Mouse (Mus musculus) hindbrain, embryonic 15.5 days (tissue): ENCODE data around the gene Herc4. TPM values are rescaled to one million over a fixed set of nuclear protein-coding genes. Genes with fewer than 3 reads are reported as not detected.

ENCODE experiments used
- ATAC-seq: fragments of 200-750 bp; cut with Nextera tagmentation; 2 replicates; pipeline ENCODE4 v1.8.0; 2017; ENCODE audit warnings: low read depth, moderate number of reproducible peaks, moderate TSS enrichment; ENCODE audit not compliant: low FRiP score
- H3K27ac ChIP-seq: fragments of 300-500 bp; sonication (generic); replicated peaks from 2 replicates; pipeline ENCODE4 v1.5.1; 2015; ENCODE audit warnings: mild to moderate bottlenecking, inconsistent platforms
- H3K27me3 ChIP-seq: fragments of 300-500 bp; sonication (generic); 2 replicates; pipeline ENCODE4 v1.6.1; 2015; ENCODE audit warnings: control low read depth, inconsistent platforms
- H3K36me3 ChIP-seq: fragments of 300-500 bp; sonication (generic); 2 replicates; pipeline ENCODE4 v1.6.1; 2015; ENCODE audit warnings: control low read depth, inconsistent platforms
- H3K4me1 ChIP-seq: fragments of 300-500 bp; sonication (generic); replicated peaks from 2 replicates; pipeline ENCODE4 v1.6.1; 2015; ENCODE audit warnings: control low read depth, inconsistent platforms
- H3K4me2 ChIP-seq: fragments of 300-500 bp; sonication (generic); 2 replicates; pipeline ENCODE4 v1.6.1; 2015; ENCODE audit warnings: moderate library complexity, mild to moderate bottlenecking, inconsistent platforms
- H3K4me3 ChIP-seq: fragments of 300-500 bp; sonication (generic); 2 replicates; pipeline ENCODE4 v1.5.1; 2015; ENCODE audit warnings: mild to moderate bottlenecking, inconsistent platforms
- H3K9ac ChIP-seq: fragments of 300-500 bp; sonication (generic); 2 replicates; pipeline ENCODE4 v1.6.1; 2015; ENCODE audit warnings: inconsistent platforms
- H3K9me3 ChIP-seq: fragments of 300-500 bp; sonication (generic); 2 replicates; pipeline ENCODE4 v1.6.1; 2016; ENCODE audit warnings: control low read depth, inconsistent platforms
- WGBS: fragments of 180-500 bp; shearing (Covaris S2); methylation state at CpG from one replicate; pipeline ENCODE4 v1.1.7; 2015; 5-methylcytosine and 5-hydroxymethylcytosine counted together
- polyA plus RNA-seq: library from polyadenylated mRNA; unstranded; fragments of >200 nt; fragmentation: Nextera tagmentation; extraction: Ambion mirVana; gene quantifications from 2 replicates; pipeline ENCODE4 v1.2.1, GENCODE M21; 2015

The Herc4 gene
- polyA plus RNA-seq, 1 experiment from 2014 or later, result 27.5 TPM

GRCm38 (mm10) chr10:63258696-63259095 is 15.1 kb downstream of the Herc4 start:
- Histone ChIP-seq H3K4me2 (no peak overlapping the region), H3K27ac (no peak overlapping the region), H3K9ac (no peak overlapping the region), H3K36me3 (no peaks in the 10 kb centered on the region), H3K4me3 (no peak overlapping the region), H3K4me1 (no peaks in the 10 kb centered on the region), H3K9me3 (no peaks in the 10 kb centered on the region), H3K27me3 (no peaks in the 10 kb centered on the region)
- no peak for ATAC-seq
- WGBS, result 82% methylated on average over 3 of the region's 3 CpGs

GRCm38 (mm10) chr10:63259340-63259739 is 15.7 kb downstream of the Herc4 start:
- Histone ChIP-seq H3K9ac (no peak overlapping the region), H3K4me2 (no peak overlapping the region), H3K27me3 (no peaks in the 10 kb centered on the region), H3K4me3 (no peak overlapping the region), H3K4me1 (no peaks in the 10 kb centered on the region), H3K9me3 (no peaks in the 10 kb centered on the region), H3K27ac (no peak overlapping the region), H3K36me3 (no peaks in the 10 kb centered on the region)
- WGBS, result 89% methylated on average over 3 of the region's 3 CpGs
- no peak for ATAC-seq

- Histone ChIP-seq H3K4me3 (no peak overlapping the region), H3K4me1 (no peaks in the 10 kb centered on the region), H3K9me3 (no peaks in the 10 kb centered on the region), H3K36me3 (peaks cover 24% of the 10 kb centered on the region), H3K4me2 (no peak overlapping the region), H3K9ac (no peak overlapping the region), H3K27ac (no peak overlapping the region), H3K27me3 (no peaks in the 10 kb centered on the region)
- no peak for ATAC-seq
- WGBS, result 93% methylated on average over 2 of the region's 2 CpGs
Observed at GRCm38 (mm10) chr10:63267941-63268340, 24.3 kb downstream of the Herc4 start.

GRCm38 (mm10) chr10:63272401-63272800 is 28.8 kb downstream of the Herc4 start:
- H3K9ac ChIP-seq, result no peak overlapping the region
- H3K4me1 ChIP-seq, result no peaks in the 10 kb centered on the region
- H3K36me3 ChIP-seq, result peaks cover 29% of the 10 kb centered on the region
- no peaks in the 10 kb centered on the region for H3K27me3 ChIP-seq
- H3K27ac ChIP-seq, result no peak overlapping the region
- H3K4me2 ChIP-seq, result no peak overlapping the region
- no peak for ATAC-seq
- no peak overlapping the region for H3K4me3 ChIP-seq
- H3K9me3 ChIP-seq, result no peaks in the 10 kb centered on the region

GRCm38 (mm10) chr10:63272868-63273267 is 29.3 kb downstream of the Herc4 start:
- Histone ChIP-seq H3K36me3 (peaks cover 34% of the 10 kb centered on the region), H3K27ac (no peak overlapping the region), H3K27me3 (no peaks in the 10 kb centered on the region), H3K4me1 (no peaks in the 10 kb centered on the region), H3K4me3 (no peak overlapping the region), H3K9ac (no peak overlapping the region), H3K4me2 (no peak overlapping the region), H3K9me3 (no peaks in the 10 kb centered on the region)
- WGBS, result 97% methylated on average over 5 of the region's 5 CpGs
- ATAC-seq, result no peak

GRCm38 (mm10) chr10:63277010-63277409 is 33.4 kb downstream of the Herc4 start:
- Histone ChIP-seq H3K4me3 (no peak overlapping the region), H3K4me1 (no peaks in the 10 kb centered on the region), H3K4me2 (no peak overlapping the region), H3K9ac (no peak overlapping the region), H3K27me3 (no peaks in the 10 kb centered on the region), H3K27ac (no peak overlapping the region), H3K9me3 (no peaks in the 10 kb centered on the region), H3K36me3 (peaks cover 38% of the 10 kb centered on the region)
- ATAC-seq, result no peak
- 98% methylated on average over 3 of the region's 3 CpGs for WGBS

GRCm38 (mm10) chr10:63279851-63280250 is 36.2 kb downstream of the Herc4 start:
- Histone ChIP-seq H3K27me3 (no peaks in the 10 kb centered on the region), H3K36me3 (peaks cover 38% of the 10 kb centered on the region), H3K9ac (no peak overlapping the region), H3K4me1 (no peaks in the 10 kb centered on the region), H3K27ac (no peak overlapping the region), H3K4me2 (no peak overlapping the region), H3K4me3 (no peak overlapping the region), H3K9me3 (no peaks in the 10 kb centered on the region)
- WGBS, result 95% methylated on average over 3 of the region's 3 CpGs
- ATAC-seq, result no peak

GRCm38 (mm10) chr10:63282417-63282816 is 38.8 kb downstream of the Herc4 start:
- Histone ChIP-seq H3K27me3 (no peaks in the 10 kb centered on the region), H3K4me2 (no peak overlapping the region), H3K4me3 (no peak overlapping the region), H3K27ac (no peak overlapping the region), H3K36me3 (peaks cover 44% of the 10 kb centered on the region), H3K9ac (no peak overlapping the region), H3K4me1 (no peaks in the 10 kb centered on the region), H3K9me3 (no peaks in the 10 kb centered on the region)
- ATAC-seq, result no peak
- WGBS, result 91% methylated on average over 4 of the region's 4 CpGs

- Histone ChIP-seq H3K9me3 (no peaks in the 10 kb centered on the region), H3K36me3 (peaks cover 44% of the 10 kb centered on the region), H3K4me3 (no peak overlapping the region), H3K27ac (no peak overlapping the region), H3K27me3 (no peaks in the 10 kb centered on the region), H3K9ac (no peak overlapping the region), H3K4me1 (no peaks in the 10 kb centered on the region), H3K4me2 (no peak overlapping the region)
- whole genome bisulfite sequencing, result 91% methylated on average over 7 of the region's 7 CpGs
- no peak for ATAC-seq
Observed at GRCm38 (mm10) chr10:63282846-63283245, 39.2 kb downstream of the Herc4 start.

- 94% methylated on average over 2 of the region's 2 CpGs for WGBS
- Histone ChIP-seq H3K27me3 (no peaks in the 10 kb centered on the region), H3K36me3 (peaks cover 32% of the 10 kb centered on the region), H3K27ac (no peak overlapping the region), H3K4me1 (no peaks in the 10 kb centered on the region), H3K9ac (no peak overlapping the region), H3K4me2 (no peak overlapping the region), H3K9me3 (no peaks in the 10 kb centered on the region), H3K4me3 (no peak overlapping the region)
- no peak for ATAC-seq
Observed at GRCm38 (mm10) chr10:63302356-63302755, 58.7 kb downstream of the Herc4 start.

GRCm38 (mm10) chr10:63308582-63309366 is 65.2 kb downstream of the Herc4 start:
- Histone ChIP-seq H3K27ac (no peak overlapping the region), H3K4me2 (no peak overlapping the region), H3K9ac (no peak overlapping the region), H3K9me3 (no peaks in the 10 kb centered on the region), H3K36me3 (peaks cover 48% of the 10 kb centered on the region), H3K4me1 (no peaks in the 10 kb centered on the region), H3K4me3 (no peak overlapping the region), H3K27me3 (no peaks in the 10 kb centered on the region)
- ATAC-seq, result peak; percentile 56; the same call in 1 of the 2 replicates
- 44% methylated on average over 10 of the region's 10 CpGs for WGBS

GRCm38 (mm10) chr10:63313726-63314125 is 70.1 kb downstream of the Herc4 start:
- Histone ChIP-seq H3K27me3 (no peaks in the 10 kb centered on the region), H3K4me2 (no peak overlapping the region), H3K4me3 (no peak overlapping the region), H3K4me1 (no peaks in the 10 kb centered on the region), H3K9me3 (no peaks in the 10 kb centered on the region), H3K9ac (no peak overlapping the region), H3K36me3 (peaks cover 58% of the 10 kb centered on the region), H3K27ac (no peak overlapping the region)
- ATAC-seq, result no peak
- WGBS, result 97% methylated on average over 1 of the region's 1 CpGs

- H3K4me3 ChIP-seq, result no peak overlapping the region
- no peak overlapping the region for H3K9ac ChIP-seq
- H3K4me2 ChIP-seq, result no peak overlapping the region
- H3K36me3 ChIP-seq, result peaks cover 58% of the 10 kb centered on the region
- no peak for ATAC-seq
- no peaks in the 10 kb centered on the region for H3K27me3 ChIP-seq
- H3K9me3 ChIP-seq, result no peaks in the 10 kb centered on the region
- H3K27ac ChIP-seq, result no peak overlapping the region
- H3K4me1 ChIP-seq, result no peaks in the 10 kb centered on the region
- 100% methylated on average over 1 of the region's 1 CpGs for WGBS
Observed at GRCm38 (mm10) chr10:63327091-63327490, 83.5 kb downstream of the Herc4 start.
